Mouse (Mus musculus) cortical plate, adult 2 months (tissue): ENCODE measurements around the gene Commd1.

Source experiments
- CTCF ChIP-seq: fragments of 200-500 bp; IDR thresholded peaks from 2 replicates; pipeline ENCODE4 v1.5.1; 2011; ENCODE audit warnings: mild to moderate bottlenecking, control low read depth, low read length; ENCODE audit not compliant: insufficient read depth; ENCODE audit errors: extremely low read depth
- POLR2A ChIP-seq: fragments of 200-500 bp; IDR thresholded peaks from 2 replicates; pipeline ENCODE4 v1.6.1; 2011; ENCODE audit warnings: mild to moderate bottlenecking, low read length, control low read depth; ENCODE audit not compliant: insufficient read depth; ENCODE audit errors: extremely low read depth

DNA sequence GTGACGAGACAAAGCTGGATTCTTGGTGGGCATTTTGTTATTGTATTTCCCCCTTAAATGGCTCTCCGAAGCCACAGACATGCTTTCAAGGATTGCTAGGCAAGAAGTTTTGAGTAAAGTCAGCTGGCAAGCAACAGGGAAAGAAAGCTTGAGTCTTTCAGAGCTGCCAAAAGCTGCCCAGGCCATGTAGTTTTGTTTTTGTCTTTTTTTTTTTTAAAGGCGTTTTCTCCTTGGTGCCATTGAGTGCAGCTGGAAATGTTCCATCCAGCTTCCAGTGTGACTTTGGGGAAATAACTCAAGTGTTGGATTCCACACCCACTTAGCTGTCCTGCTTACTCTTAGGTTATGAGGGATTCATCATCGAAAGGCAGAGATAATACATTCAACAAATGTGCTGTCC is 120.9 kb downstream of the Commd1 start:
- TF ChIP-seq CTCF (no peak), POLR2A (no peak)
